Mouse (Mus musculus) CH12.LX (cell line): ENCODE results near the gene 1700008O03Rik. TPM values are rescaled to one million over a fixed set of nuclear protein-coding genes. Genes with fewer than 3 reads are reported as not detected.

Source experiments
- DNase-seq: peaks from one replicate; pipeline ENCODE4 v3.0.0-alpha.2; 2013; ENCODE audit errors: extremely low read depth
- H3K27ac ChIP-seq: 2 replicates; pipeline ENCODE4 v1.5.1; 2012; ENCODE audit warnings: low read depth, mild to moderate bottlenecking, control low read depth, moderate library complexity; ENCODE audit not compliant: insufficient read depth
- H3K27me3 ChIP-seq: replicated peaks from 2 replicates; pipeline ENCODE3; 2012; ENCODE audit warnings: inconsistent platforms
- H3K36me3 ChIP-seq, 2 experiments: replicated peaks in 1 of 2; 2 replicates each; pipeline versions ENCODE3 to v1.6.1; 2012; ENCODE audit warnings: inconsistent platforms in 1 of 2, low read length in 1 of 2, mild to moderate bottlenecking in 1 of 2, mixed read lengths in 1 of 2, moderate library complexity in 1 of 2; ENCODE audit not compliant: control insufficient read depth in 1 of 2, insufficient read depth in 1 of 2
- H3K4me1 ChIP-seq, 2 experiments: 2 replicates each; pipeline ENCODE4 v1.6.1; 2012; ENCODE audit warnings: inconsistent platforms in 1 of 2, moderate library complexity in 1 of 2; ENCODE audit not compliant: insufficient read depth in 2 of 2, control insufficient read depth in 1 of 2
- H3K4me2 ChIP-seq: 2 replicates; pipeline ENCODE4 v1.6.1; 2012; ENCODE audit warnings: low read depth, mild to moderate bottlenecking, control low read depth; ENCODE audit not compliant: poor library complexity, insufficient read depth, severe bottlenecking
- H3K4me3 ChIP-seq, 3 experiments: fragments of 150-350 bp in 1 of 3; sonication (generic) in 1 of 3; replicated peaks in 1 of 3; 2 replicates each; pipeline versions ENCODE3 to v1.5.1; 2011 to 2012; ENCODE audit warnings: low read depth in 2 of 3, low read length in 2 of 3, mild to moderate bottlenecking in 2 of 3, moderate library complexity in 2 of 3, control low read depth in 1 of 3, improper control_type of control experiment in 1 of 3, inconsistent platforms in 1 of 3, mixed read lengths in 1 of 3; ENCODE audit not compliant: poor library complexity in 1 of 3
- H3K79me2 ChIP-seq: replicated peaks from 2 replicates; pipeline ENCODE4 v1.6.1; 2012; ENCODE audit warnings: mild to moderate bottlenecking, moderate library complexity; ENCODE audit not compliant: control insufficient read depth, poor library complexity, insufficient read depth, severe bottlenecking; ENCODE audit errors: extremely low read depth
- H3K9ac ChIP-seq: 2 replicates; pipeline ENCODE4 v1.6.1; 2012; ENCODE audit warnings: low read depth, mild to moderate bottlenecking, control low read depth, moderate library complexity; ENCODE audit not compliant: insufficient read depth
- H3K9me3 ChIP-seq: replicated peaks from 2 replicates; pipeline ENCODE3; 2012; ENCODE audit warnings: low read length, inconsistent platforms, mixed read lengths
- BHLHE40 ChIP-seq: IDR thresholded peaks from 2 replicates; pipeline ENCODE4 v1.6.1; 2011; ENCODE audit warnings: mild to moderate bottlenecking, low read depth, low read length, improper control_type of control experiment
- CHD1 ChIP-seq: IDR thresholded peaks from 2 replicates; pipeline ENCODE4 v1.6.1; 2012; ENCODE audit warnings: low read depth, low read length, improper control_type of control experiment, inconsistent platforms
- CHD2 ChIP-seq: IDR thresholded peaks from 2 replicates; pipeline ENCODE4 v1.6.1; 2011; ENCODE audit warnings: low read length, improper control_type of control experiment
- CTCF ChIP-seq, 2 experiments: IDR thresholded peaks in 1 of 2; conservative IDR thresholded peaks in 1 of 2; 2 replicates each; pipeline ENCODE4 v1.5.1; 2011 to 2012; ENCODE audit warnings: low read depth in 2 of 2, low read length in 2 of 2, improper control_type of control experiment in 1 of 2, inconsistent platforms in 1 of 2, mild to moderate bottlenecking in 1 of 2, moderate library complexity in 1 of 2
- E2F4 ChIP-seq: IDR thresholded peaks from 2 replicates; pipeline ENCODE4 v1.6.1; 2011; ENCODE audit warnings: low read depth, low read length, improper control_type of control experiment; ENCODE audit not compliant: insufficient replicate concordance
- ELF1 ChIP-seq: IDR thresholded peaks from 2 replicates; pipeline ENCODE4 v1.6.1; 2014; ENCODE audit warnings: low read depth, mild to moderate bottlenecking, inconsistent platforms, low read length, improper control_type of control experiment
- EP300 ChIP-seq: IDR thresholded peaks from 2 replicates; pipeline ENCODE4 v1.6.1; 2011; ENCODE audit warnings: low read length, improper control_type of control experiment
- ETS1 ChIP-seq: conservative IDR thresholded peaks from 2 replicates; pipeline ENCODE4 v1.6.1; 2012; ENCODE audit warnings: low read depth, mild to moderate bottlenecking, inconsistent platforms, low read length, improper control_type of control experiment, moderate library complexity
- GABPA ChIP-seq: IDR thresholded peaks from 2 replicates; pipeline ENCODE4 v1.6.1; 2012; ENCODE audit warnings: low read depth, low read length, improper control_type of control experiment, inconsistent platforms; ENCODE audit not compliant: insufficient replicate concordance
- HCFC1 ChIP-seq: IDR thresholded peaks from 2 replicates; pipeline ENCODE4 v1.6.1; 2012; ENCODE audit warnings: low read depth, mild to moderate bottlenecking, inconsistent platforms, low read length, improper control_type of control experiment
- IRF4 ChIP-seq: IDR thresholded peaks from 2 replicates; pipeline ENCODE4 v1.6.1; 2014; ENCODE audit warnings: low read depth, mild to moderate bottlenecking, inconsistent platforms, low read length, improper control_type of control experiment
- JUN ChIP-seq: IDR thresholded peaks from 2 replicates; pipeline ENCODE4 v1.6.1; 2011; ENCODE audit warnings: low read depth, mild to moderate bottlenecking, low read length, improper control_type of control experiment, moderate library complexity; ENCODE audit not compliant: insufficient read depth
- JUND ChIP-seq: conservative IDR thresholded peaks from 2 replicates; pipeline ENCODE4 v1.6.1; 2011; ENCODE audit warnings: low read depth, low read length, improper control_type of control experiment
- KAT2A ChIP-seq: IDR thresholded peaks from 2 replicates; pipeline ENCODE4 v1.6.1; 2012; ENCODE audit warnings: low read length, improper control_type of control experiment, inconsistent platforms; ENCODE audit not compliant: insufficient replicate concordance
- MAFK ChIP-seq: IDR thresholded peaks from 2 replicates; pipeline ENCODE4 v1.6.1; 2011; ENCODE audit warnings: low read length, improper control_type of control experiment; ENCODE audit not compliant: insufficient replicate concordance
- MAX ChIP-seq: IDR thresholded peaks from 2 replicates; pipeline ENCODE4 v1.6.1; 2011; ENCODE audit warnings: low read length, improper control_type of control experiment
- MAZ ChIP-seq: IDR thresholded peaks from 2 replicates; pipeline ENCODE4 v1.6.1; 2012; ENCODE audit warnings: low read depth, mild to moderate bottlenecking, inconsistent platforms, low read length, improper control_type of control experiment, moderate library complexity
- MEF2A ChIP-seq: IDR thresholded peaks from 2 replicates; pipeline ENCODE4 v1.6.1; 2014; ENCODE audit warnings: low read depth, mild to moderate bottlenecking, inconsistent platforms, low read length, improper control_type of control experiment, borderline replicate concordance
- MXI1 ChIP-seq: IDR thresholded peaks from 2 replicates; pipeline ENCODE4 v1.6.1; 2011; ENCODE audit warnings: mild to moderate bottlenecking, low read depth, low read length, improper control_type of control experiment
- MYC ChIP-seq: IDR thresholded peaks from 2 replicates; pipeline ENCODE4 v1.6.1; 2011; ENCODE audit warnings: low read depth, mild to moderate bottlenecking, improper control_type of control experiment, low read length
- NELFE ChIP-seq: IDR thresholded peaks from 2 replicates; pipeline ENCODE4 v1.6.1; 2011; ENCODE audit warnings: low read depth, low read length, improper control_type of control experiment
- NRF1 ChIP-seq: IDR thresholded peaks from 2 replicates; pipeline ENCODE4 v1.6.1; 2014; ENCODE audit warnings: low read depth, mild to moderate bottlenecking, inconsistent platforms, low read length, improper control_type of control experiment, moderate library complexity
- PAX5 ChIP-seq: IDR thresholded peaks from 2 replicates; pipeline ENCODE4 v1.6.1; 2012; ENCODE audit warnings: low read length, inconsistent platforms, mixed read lengths
- POLR2A ChIP-seq: IDR thresholded peaks from 2 replicates; pipeline ENCODE4 v1.6.1; 2011; ENCODE audit warnings: low read depth, mild to moderate bottlenecking, improper control_type of control experiment, low read length
- POLR2AphosphoS2 ChIP-seq: IDR thresholded peaks from 2 replicates; pipeline ENCODE4 v1.6.1; 2011; ENCODE audit warnings: low read depth, low read length, improper control_type of control experiment
- RAD21 ChIP-seq: IDR thresholded peaks from 2 replicates; pipeline ENCODE4 v1.6.1; 2011; ENCODE audit warnings: low read depth, mild to moderate bottlenecking, low read length, improper control_type of control experiment, moderate library complexity
- RCOR1 ChIP-seq: conservative IDR thresholded peaks from 2 replicates; pipeline ENCODE4 v1.6.1; 2012; ENCODE audit warnings: low read depth, mild to moderate bottlenecking, inconsistent platforms, low read length, improper control_type of control experiment
- SIN3A ChIP-seq: IDR thresholded peaks from 2 replicates; pipeline ENCODE4 v1.6.1; 2012; ENCODE audit warnings: low read length, improper control_type of control experiment, inconsistent platforms
- SMC3 ChIP-seq: IDR thresholded peaks from 2 replicates; pipeline ENCODE4 v1.6.1; 2011; ENCODE audit warnings: low read depth, low read length, improper control_type of control experiment
- TBP ChIP-seq: conservative IDR thresholded peaks from 2 replicates; pipeline ENCODE4 v1.6.1; 2011; ENCODE audit warnings: low read depth, low read length, improper control_type of control experiment
- TCF12 ChIP-seq: IDR thresholded peaks from 2 replicates; pipeline ENCODE4 v1.6.1; 2014; ENCODE audit warnings: low read depth, mild to moderate bottlenecking, inconsistent platforms, low read length, improper control_type of control experiment
- UBTF ChIP-seq: IDR thresholded peaks from 2 replicates; pipeline ENCODE4 v1.6.1; 2012; ENCODE audit warnings: low read depth, mild to moderate bottlenecking, inconsistent platforms, low read length, improper control_type of control experiment, moderate library complexity
- USF1 ChIP-seq: IDR thresholded peaks from 2 replicates; pipeline ENCODE4 v1.6.1; 2014; ENCODE audit warnings: low read depth, mild to moderate bottlenecking, inconsistent platforms, low read length, improper control_type of control experiment
- USF2 ChIP-seq: conservative IDR thresholded peaks from 2 replicates; pipeline ENCODE4 v1.6.1; 2011; ENCODE audit warnings: low read depth, low read length, improper control_type of control experiment
- ZC3H11A ChIP-seq: IDR thresholded peaks from 2 replicates; pipeline ENCODE4 v1.6.1; 2012; ENCODE audit warnings: low read depth, mild to moderate bottlenecking, inconsistent platforms, low read length, improper control_type of control experiment
- ZKSCAN1 ChIP-seq: IDR thresholded peaks from 2 replicates; pipeline ENCODE4 v1.6.1; 2012; ENCODE audit warnings: low read depth, inconsistent platforms, low read length, improper control_type of control experiment, borderline replicate concordance
- ZMIZ1 ChIP-seq: IDR thresholded peaks from 2 replicates; pipeline ENCODE4 v1.6.1; 2012; ENCODE audit warnings: low read depth, mild to moderate bottlenecking, inconsistent platforms, low read length, improper control_type of control experiment
- ZNF384 ChIP-seq: IDR thresholded peaks from 2 replicates; pipeline ENCODE4 v1.6.1; 2012; ENCODE audit warnings: low read depth, low read length, improper control_type of control experiment, inconsistent platforms
- dilution Hi-C: fragments of 300-500 bp; cut with MboI; formaldehyde crosslinking; loops from 2 replicates; pipeline ENCODE4 v1.14.3; 2020; ENCODE audit warnings: low sequenced_read_pairs; ENCODE audit not compliant: extremely low pct_unique_long_range_greater_than_20kb, extremely low pct_ligation_motif_present
- in situ Hi-C: fragments of 300-500 bp; cut with MboI; formaldehyde crosslinking; loops from 3 replicates; pipeline ENCODE4 v1.14.3; 2019; ENCODE audit warnings: low sequenced_read_pairs, low pct_ligation_motif_present, low pct_unique_long_range_greater_than_20kb, mixed read lengths
- polyA plus RNA-seq: library from polyadenylated mRNA; unstranded; fragments of >175 nt; gene quantifications from 2 replicates; pipeline ENCODE4 v1.2.1, GENCODE M21; 2012; ENCODE audit warnings: low read depth; ENCODE audit not compliant: insufficient read length
- total RNA-seq, 2 experiments: library from RNA; depleted of rRNA; stranded (reverse); fragments of 300-350 nt in 1 of 2; fragments of >200 nt in 1 of 2; gene quantifications; 2 replicates each; pipeline ENCODE4 v1.2.3; 2012 to 2014

1700008O03Rik gene
- total and polyA plus RNA-seq, 3 experiments, result 0.74 to 0.81 TPM; not detected in 1

DNA sequence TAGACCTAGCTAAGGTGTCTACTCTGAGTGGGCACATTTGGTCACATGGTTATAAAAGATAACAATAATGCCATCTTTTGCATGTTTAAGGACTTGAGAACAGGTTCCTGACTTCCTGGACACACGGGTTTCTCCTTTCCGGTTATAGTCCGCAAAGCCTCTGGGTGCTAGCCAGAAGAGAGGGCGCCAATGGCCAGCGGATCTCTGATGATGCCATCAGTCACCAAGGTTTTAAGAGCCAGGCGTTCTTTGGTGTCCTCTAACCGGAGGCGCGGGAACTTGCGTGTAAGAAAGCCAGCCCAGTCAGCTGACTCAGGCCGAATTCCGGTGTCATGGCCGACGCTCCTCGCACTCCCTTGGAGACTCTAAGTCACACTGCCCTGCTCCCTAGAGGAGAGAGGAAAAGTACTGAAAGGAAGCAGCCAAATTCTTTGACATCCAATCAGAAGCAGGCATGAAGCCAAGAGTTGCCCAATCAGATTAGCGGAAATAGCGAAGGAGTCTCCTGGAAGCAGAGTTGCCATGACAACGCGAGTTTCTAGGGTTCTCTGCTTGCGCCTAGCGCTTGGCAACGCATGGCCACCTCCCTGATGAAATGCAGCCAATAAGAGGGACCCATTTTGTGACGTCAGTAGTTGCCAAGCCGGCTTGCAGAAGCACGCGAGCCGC is 19.9 kb upstream of the 1700008O03Rik start:
- H3K36me3 ChIP-seq, result no peaks in the 10 kb centered on the region
- H3K9ac ChIP-seq, result peak overlapping the region; percentile 6; the same call in 1 of the 2 replicates
- in situ Hi-C loops (no loop called here), dilution Hi-C loops (no loop called here)
- H3K27me3 ChIP-seq, result peaks cover 71% of the 10 kb centered on the region
- no peaks in the 10 kb centered on the region for H3K9me3 ChIP-seq
- H3K4me2 ChIP-seq, result peak overlapping the region; percentile 14; the same call in 1 of the 2 replicates
- TF ChIP-seq NELFE (no peak; the same call in 1 of the 2 replicates), MEF2A (no peak), ELF1 (peak; percentile 57; the same call in 1 of the 2 replicates), ZC3H11A (no peak), RCOR1 (no peak), TCF12 (0 out of 2 replicates have a peak, but pooled peaks have one; percentile 39), ZNF384 (no peak), BHLHE40 (0 out of 2 replicates have a peak, but pooled peaks have one; percentile 29), MXI1 (peak; percentile 98), POLR2AphosphoS2 (no peak), GABPA (no peak), RAD21 (no peak), ZKSCAN1 (no peak), TBP (0 out of 2 replicates have a peak, but pooled peaks have one; percentile 25), E2F4 (peak; percentile 80; the same call in 1 of the 2 replicates), HCFC1 (no peak; the same call in 1 of the 2 replicates), ZMIZ1 (no peak), MAX (peak; percentile 70), IRF4 (0 out of 2 replicates have a peak, but pooled peaks have one; percentile 23), PAX5 (no peak), UBTF (no peak), MAFK (no peak; the same call in 1 of the 2 replicates), NRF1 (no peak), CHD1 (no peak), USF2 (peak; percentile 63; the same call in 1 of the 2 replicates), KAT2A (no peak), EP300 (no peak), POLR2A (peak; percentile 63), MAZ (no peak), JUND (no peak), MYC (0 out of 2 replicates have a peak, but pooled peaks have one; percentile 35), SIN3A (peak; percentile 77; the same call in 1 of the 2 replicates), ETS1 (no peak; the same call in none of the 2 replicates), USF1 (peak; percentile 82), CTCF (conservative IDR thresholded peaks at IDR 0.05 in 1 of 2, IDR thresholded peaks at IDR 0.05 in 1 of 2; ENCODE audit: low read depth in 2 of 2, low read length in 2 of 2) (no peak), SMC3 (no peak), JUN (no peak), CHD2 (peak; percentile 98)
- DNase-seq, result peak; percentile 99
- H3K4me3 ChIP-seq, result peak overlapping the region in 2 of 3 experiments; percentile 31 to 46
- H3K4me1 ChIP-seq, result peaks cover 3 to 8% of the 10 kb centered on the region in 2 experiments; a peak in 2 of 4 replicates
- no peak overlapping the region for H3K27ac ChIP-seq
- no peaks in the 10 kb centered on the region for H3K79me2 ChIP-seq
